Mouse (Mus musculus): ENCODE measurements around the gene Lamtor4. TPM values are rescaled to one million over a fixed set of nuclear protein-coding genes. Genes with fewer than 3 reads are reported as not detected.

The Lamtor4 gene
- 10 to 100 TPM; 77.4 to 83.2 TPM for total RNA-seq (2023)

DNA sequence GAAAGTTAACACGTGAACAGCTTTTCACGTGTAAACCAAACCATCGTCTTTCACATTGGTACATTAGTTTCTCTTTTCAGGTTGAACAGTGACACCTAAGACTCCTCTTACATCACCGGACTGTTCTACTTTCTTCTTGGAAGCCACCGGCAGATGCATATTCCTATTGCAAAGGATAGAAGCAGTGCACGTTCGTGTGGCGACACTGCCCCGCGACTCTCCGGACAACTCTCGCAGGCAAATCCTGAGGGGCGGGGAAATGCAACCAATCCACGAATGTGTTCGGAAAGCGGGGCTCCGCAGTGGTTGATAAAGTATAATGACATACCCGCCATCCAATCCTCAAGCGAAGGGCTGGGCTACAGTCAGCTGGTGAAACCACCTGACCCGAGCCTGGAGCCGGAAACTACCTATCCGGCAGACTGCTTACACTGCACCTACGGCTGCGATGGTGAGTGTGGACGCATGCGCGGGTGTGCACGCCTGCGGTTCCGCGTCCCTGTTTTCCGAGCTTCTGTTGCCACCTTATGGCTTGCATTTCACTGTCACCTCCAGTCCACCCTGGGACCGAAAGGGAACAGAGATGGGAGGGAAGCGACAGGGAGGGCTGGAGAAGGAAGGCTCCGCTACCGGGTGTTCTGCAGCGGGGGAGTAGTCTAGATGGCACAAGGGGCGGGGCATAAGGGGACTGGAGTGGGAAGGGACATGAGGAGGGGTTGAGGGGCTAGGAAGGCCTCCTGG, at the start of gene Lamtor4:
TSS of gene Lamtor4 (plus strand) at position 130 of the 741 bp plus-strand sequence.

DNA sequence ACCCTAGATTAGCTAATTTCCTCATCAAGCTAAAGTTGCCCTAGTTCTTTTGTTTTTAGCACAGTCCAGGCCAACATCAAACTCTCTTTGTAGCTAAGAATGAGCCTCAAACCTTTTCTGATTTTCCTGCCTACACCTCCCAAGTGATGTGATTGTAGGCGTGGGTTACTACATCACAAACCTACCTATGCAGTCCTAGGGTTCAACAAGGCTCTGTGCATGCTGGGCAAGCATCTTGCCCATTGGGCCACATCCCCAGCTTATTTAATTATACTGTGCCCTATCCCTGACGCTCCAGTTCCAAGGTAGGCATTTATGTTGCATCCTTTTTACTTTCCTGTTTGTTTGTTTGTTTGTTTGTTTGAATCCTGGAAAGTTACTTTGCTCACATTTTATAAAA, 29.6 kb upstream of the Lamtor4 start, which contains the start of gene Nxpe5:
TSS of gene Nxpe5 (plus strand) at position 199 of the 400 bp plus-strand sequence.

GRCm38 (mm10) chr5:138263260-138264206, 8.3 kb downstream of the Lamtor4 start, which contains the start of gene BC037034:
BC037034 (minus strand) TSS chr5:138264033.

DNA sequence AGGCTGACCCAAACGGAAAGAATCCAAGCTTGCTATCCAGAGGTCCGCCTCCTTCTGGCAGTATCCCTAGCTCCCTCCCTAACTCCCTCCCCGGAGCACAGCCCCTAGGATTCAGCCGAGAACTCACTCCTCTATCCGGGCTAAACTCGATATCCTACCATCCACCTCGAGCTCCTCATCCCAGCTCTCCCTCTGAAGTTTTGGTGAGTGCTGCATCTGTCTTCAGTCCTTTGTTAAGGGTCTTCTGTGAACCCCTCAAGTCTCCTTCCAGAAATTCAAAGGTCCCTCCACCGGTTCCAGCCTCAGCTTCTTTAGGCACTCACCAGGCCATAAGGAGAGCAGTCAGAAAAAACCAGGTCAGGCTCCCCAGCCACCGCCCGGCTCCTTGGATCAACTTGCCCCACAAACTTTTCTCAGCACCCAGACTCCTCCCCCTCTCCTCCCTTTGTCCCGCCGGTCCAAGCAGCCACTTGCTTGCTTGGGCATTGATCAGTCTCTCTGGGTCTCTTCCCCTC, 17.2 kb downstream of the Lamtor4 start, which contains the start of gene Gal3st4:
TSS of gene Gal3st4 (minus strand) at position 432 of the 515 bp plus-strand sequence.

GRCm38 (mm10) chr5:138279585-138280424, 24.5 kb downstream of the Lamtor4 start, which contains the start of the genes Gm43720, Gpc2 and Stag3:
Gm43720 (minus strand) TSS chr5:138279958.
Gpc2 (minus strand) TSS chr5:138280005.
Stag3 (plus strand) TSS chr5:138280240.

Other genes starting within 250 kb of the Lamtor4 start
- gene Smok3a, start 234.2 kb upstream of the Lamtor4 start, total RNA-seq (2023): not detected
- not detected for gene Smok3b, start 234.1 kb upstream of the Lamtor4 start, total RNA-seq (2023)
- gene Smok3c, start 202.3 kb upstream of the Lamtor4 start, total RNA-seq (2023): not detected
- gene Zkscan1, start 170.4 kb upstream of the Lamtor4 start, total RNA-seq (2023): 10 to 100 TPM; 11.2 to 12.3 TPM
- 1 to 10 TPM; 7.0 to 7.9 TPM for gene Zscan21, start 138.6 kb upstream of the Lamtor4 start, total RNA-seq (2023)
- 1 to 10 TPM; 2.5 to 3.6 TPM for gene Zfp113, start 99.7 kb upstream of the Lamtor4 start, total RNA-seq (2023)
- 10 to 100 TPM; 45.2 to 52.4 TPM for gene Cops6, start 94.4 kb upstream of the Lamtor4 start, total RNA-seq (2023)
- 10 to 100 TPM; 44.6 to 51.6 TPM for gene Ap4m1, start 83.5 kb upstream of the Lamtor4 start, total RNA-seq (2023)
- gene Mcm7, start 83.1 kb upstream of the Lamtor4 start, total RNA-seq (2023): 10 to 100 TPM; 22.7 to 24.9 TPM
- 10 to 100 TPM; 22.3 to 23.2 TPM for gene Taf6, start 68.0 kb upstream of the Lamtor4 start, total RNA-seq (2023)
- 10 to 100 TPM; 12.7 to 16.3 TPM for gene Cnpy4, start 68.0 kb upstream of the Lamtor4 start, total RNA-seq (2023)
- 1 to 10 TPM; 3.1 to 4.2 TPM for gene Mblac1, start 61.2 kb upstream of the Lamtor4 start, total RNA-seq (2023)
- gene Nxpe5, start 29.6 kb upstream of the Lamtor4 start, total RNA-seq (2023): 1 to 10 TPM; 6.4 to 8.4 TPM
- 10 to 100 TPM; 54.7 to 72.0 TPM for gene BC037034, start 8.6 kb downstream of the Lamtor4 start, total RNA-seq (2023)
- under 1 TPM in 1 of 2 experiments, not detected in 1; 0.30 TPM for gene Gal3st4, start 17.4 kb downstream of the Lamtor4 start, total RNA-seq (2023)
- not detected for gene Gm43720, start 24.5 kb downstream of the Lamtor4 start, total RNA-seq (2023)
- 1 to 10 TPM; 2.0 to 2.5 TPM for gene Gpc2, start 24.5 kb downstream of the Lamtor4 start, total RNA-seq (2023)
- 1 to 10 TPM in 1 of 2 experiments, under 1 TPM in 1; 0.67 to 1.6 TPM for gene Stag3, start 24.8 kb downstream of the Lamtor4 start, total RNA-seq (2023)
- 10 to 100 TPM in 1 of 2 experiments, 1 to 10 TPM in 1; 8.9 to 11.7 TPM for gene Pvrig, start 86.5 kb downstream of the Lamtor4 start, total RNA-seq (2023)
- gene Zfp157, start 186.0 kb downstream of the Lamtor4 start, total RNA-seq (2023): 10 to 100 TPM in 1 of 2 experiments, 1 to 10 TPM in 1; 9.4 to 10.1 TPM

Measured in monocyte, adult 59 days (primary cell).